Comparison of ENCODE assay signal across 21 mouse cellular contexts in the genomic region with DNA sequence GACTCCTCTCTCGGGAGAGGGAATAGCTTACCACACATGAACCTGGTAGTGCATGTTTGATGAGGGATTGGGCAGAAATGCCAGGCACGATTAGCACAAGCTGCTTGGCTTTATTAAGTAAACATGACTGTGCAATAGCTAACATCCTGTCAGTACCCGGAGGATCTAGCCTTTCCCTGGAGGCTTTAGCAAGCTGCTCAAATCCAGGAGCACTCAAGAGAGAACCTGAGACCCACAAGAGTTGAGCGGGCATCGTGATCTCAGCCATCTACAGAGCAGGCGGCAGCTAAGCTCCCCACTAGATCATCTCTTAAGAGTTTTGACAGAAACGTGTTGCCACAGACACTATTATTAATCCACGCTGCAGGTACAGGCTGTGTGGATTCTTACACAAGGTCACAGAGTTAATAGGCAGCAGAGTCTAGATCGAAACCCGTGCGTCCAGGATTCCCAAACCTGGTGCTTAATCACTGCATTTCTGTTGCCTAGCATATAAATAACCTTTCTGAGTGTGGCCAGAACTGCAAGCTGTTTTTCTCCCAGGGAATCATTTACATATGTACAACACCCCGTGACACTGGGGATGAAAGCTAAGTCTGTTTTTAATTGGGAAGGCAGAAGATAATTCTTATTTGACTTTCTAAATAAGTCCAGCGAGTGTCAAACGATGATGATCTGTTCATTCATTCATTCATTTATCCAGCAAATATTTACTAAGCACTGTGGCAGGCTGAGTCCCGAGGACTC.
DNase-seq lines count a peak whose midpoint lies in the region; ATAC-seq and TF ChIP-seq lines count a peak whose summit lies in the region.
"Had no signal": no experiment of that assay in that cellular context is flagged by ENCODE, and none has a peak within 500 bp of the region (broad histone marks: within the 10 kb centered on the region; RNA-seq: fewer than 3 reads in every experiment).

No protein-coding gene starts in this region.

- no peak overlapping the region for H3K27ac ChIP-seq in forebrain, embryonic 12.5 days
- H3K27ac ChIP-seq in forebrain, embryonic 13.5 days, result no peak overlapping the region
- H3K27ac ChIP-seq in left cerebral cortex, adult 2 months, result peak overlapping the region; percentile 38
- 0 out of 2 replicates have a peak overlapping the region, but pooled peaks have one; percentile 23 for H3K27ac ChIP-seq in neural tube, embryonic 13.5 days (replicated peaks)
- no peak overlapping the region for H3K27ac ChIP-seq in stomach, postnatal 0 days (replicated peaks)
- no peak overlapping the region for H3K27ac ChIP-seq in limb, embryonic 10.5 days
- H3K27ac ChIP-seq: embryonic facial prominence, embryonic 15.5 days; gastrocnemius, adult 2 months; heart, embryonic 10.5 days had no signal

- no peak overlapping the region for H3K9ac ChIP-seq in forebrain, embryonic 12.5 days
- H3K9ac ChIP-seq in forebrain, embryonic 13.5 days, result no peak overlapping the region
- no peak overlapping the region for H3K9ac ChIP-seq in neural tube, embryonic 13.5 days
- H3K9ac ChIP-seq in stomach, postnatal 0 days (ENCODE audit: low read length), result no peak overlapping the region
- H3K9ac ChIP-seq: embryonic facial prominence, embryonic 15.5 days had no signal

- H3K4me1 ChIP-seq in forebrain, embryonic 12.5 days, result peaks cover 20% of the 10 kb centered on the region
- peaks cover 26% of the 10 kb centered on the region for H3K4me1 ChIP-seq in forebrain, embryonic 13.5 days
- peaks cover 38% of the 10 kb centered on the region for H3K4me1 ChIP-seq in neural tube, embryonic 13.5 days (replicated peaks)
- 0 out of 2 replicates have a peak, but pooled peaks cover 3% of the 10 kb centered on the region for H3K4me1 ChIP-seq in stomach, postnatal 0 days (replicated peaks; ENCODE audit: control insufficient read depth, insufficient read depth)
- no peaks in the 10 kb centered on the region for H3K4me1 ChIP-seq in limb, embryonic 10.5 days
- H3K4me1 ChIP-seq: megakaryocyte, embryonic 14.5 days had no signal

- no peak for TF ChIP-seq EP300 in stomach, postnatal 0 days (optimal IDR thresholded peaks at IDR 0.05)

- H3K36me3 ChIP-seq in forebrain, embryonic 12.5 days (replicated peaks), result no peaks in the 10 kb centered on the region
- 0 out of 2 replicates have a peak, but pooled peaks cover 4% of the 10 kb centered on the region for H3K36me3 ChIP-seq in forebrain, embryonic 13.5 days (ENCODE audit: poor library complexity, severe bottlenecking)
- peaks cover 15% of the 10 kb centered on the region; the same call in 1 of the 2 replicates for H3K36me3 ChIP-seq in neural tube, embryonic 13.5 days
- no peaks in the 10 kb centered on the region for H3K36me3 ChIP-seq in stomach, postnatal 0 days (ENCODE audit: control insufficient read depth, insufficient read depth, low read length)
- H3K36me3 ChIP-seq in limb, embryonic 10.5 days, result no peaks in the 10 kb centered on the region
- H3K36me3 ChIP-seq: embryonic facial prominence, embryonic 15.5 days; heart, embryonic 10.5 days had no signal

- no peak for TF ChIP-seq CTCF in left cerebral cortex, adult 2 months (IDR thresholded peaks at IDR 0.05)
- TF ChIP-seq CTCF in stomach, postnatal 0 days (IDR thresholded peaks at IDR 0.05; ENCODE audit: low read depth), result no peak

- ATAC-seq in forebrain, embryonic 12.5 days (ENCODE audit: low FRiP score), result peak; percentile 20; the same call in 1 of the 2 replicates
- ATAC-seq in forebrain, embryonic 13.5 days, result no peak
- ATAC-seq in neural tube, embryonic 13.5 days (ENCODE audit: low read depth), result no peak
- ATAC-seq in stomach, postnatal 0 days (ENCODE audit: low FRiP score, low TSS enrichment), result peak; percentile 38; the same call in 1 of the 2 replicates
- ATAC-seq: activated CD4-positive, CD25-positive, alpha-beta regulatory T cell, adult 4 months; CD4-positive, CD25-positive, alpha-beta regulatory T cell, adult 4 months had no signal

- no peaks in the 10 kb centered on the region for H3K9me3 ChIP-seq in forebrain, embryonic 12.5 days
- no peaks in the 10 kb centered on the region for H3K9me3 ChIP-seq in forebrain, embryonic 13.5 days (replicated peaks)
- H3K9me3 ChIP-seq in neural tube, embryonic 13.5 days, result no peaks in the 10 kb centered on the region
- no peaks in the 10 kb centered on the region for H3K9me3 ChIP-seq in stomach, postnatal 0 days (ENCODE audit: control insufficient read depth, low read length)
- no peaks in the 10 kb centered on the region for H3K9me3 ChIP-seq in limb, embryonic 10.5 days (replicated peaks)
- H3K9me3 ChIP-seq: embryonic facial prominence, embryonic 15.5 days; heart, embryonic 10.5 days; megakaryocyte, embryonic 14.5 days had no signal

- H3K4me2 ChIP-seq in forebrain, embryonic 12.5 days, result no peak overlapping the region
- H3K4me2 ChIP-seq in forebrain, embryonic 13.5 days, result no peak overlapping the region
- H3K4me2 ChIP-seq in neural tube, embryonic 13.5 days, result no peak overlapping the region
- H3K4me2 ChIP-seq in stomach, postnatal 0 days (replicated peaks; ENCODE audit: low read depth), result no peak overlapping the region
- H3K4me2 ChIP-seq: embryonic facial prominence, embryonic 15.5 days had no signal

- H3K27me3 ChIP-seq in forebrain, embryonic 12.5 days, result no peaks in the 10 kb centered on the region
- no peaks in the 10 kb centered on the region for H3K27me3 ChIP-seq in forebrain, embryonic 13.5 days
- no peaks in the 10 kb centered on the region for H3K27me3 ChIP-seq in neural tube, embryonic 13.5 days
- no peaks in the 10 kb centered on the region for H3K27me3 ChIP-seq in stomach, postnatal 0 days (ENCODE audit: control insufficient read depth, insufficient read depth, low read length)
- no peaks in the 10 kb centered on the region for H3K27me3 ChIP-seq in limb, embryonic 10.5 days (ENCODE audit: low read depth, poor library complexity, severe bottlenecking)
- H3K27me3 ChIP-seq: embryonic facial prominence, embryonic 15.5 days; megakaryocyte, embryonic 14.5 days had no signal

- intact Hi-C loops in left cerebral cortex, adult 2 months (cut with DNase I), result loop anchor here (5.0 kb wide), 1 partner anchor 48 kb away; no protein-coding TSS in a partner anchor

- 65% methylated on average over 15 of the region's 15 CpGs for WGBS in forebrain, embryonic 12.5 days
- 59% methylated on average over 15 of the region's 15 CpGs for WGBS in forebrain, embryonic 13.5 days
- 49% methylated on average over 15 of the region's 15 CpGs for WGBS in neural tube, embryonic 13.5 days
- WGBS in stomach, postnatal 0 days, result 33% methylated on average over 15 of the region's 15 CpGs
- WGBS in limb, embryonic 10.5 days, result 79% methylated on average over 15 of the region's 15 CpGs

- DNase-seq in left cerebral cortex, adult 2 months (ENCODE audit: extremely low spot score in 1 of 2, low spot score in 2 of 2), result no peak
- no peak for DNase-seq in left cerebral cortex, adult 11 months (ENCODE audit: low spot score)
- DNase-seq in neural tube, embryonic 10.5 days (ENCODE audit: extremely low spot score, low spot score), result no peak
- no peak for DNase-seq in stomach, postnatal 0 days (ENCODE audit: low spot score)
- no peak for DNase-seq in limb, embryonic 10.5 days (ENCODE audit: low spot score)
- DNase-seq: adrenal gland, postnatal 10 days; cerebellum, adult 11 months; cerebellum, postnatal 14 days; gastrocnemius, adult 2 months; kidney, adult 2 months; kidney, postnatal 10 days; left cerebral cortex, postnatal 4 days had no signal

- no peak overlapping the region for H3K4me3 ChIP-seq in forebrain, embryonic 12.5 days (replicated peaks)
- H3K4me3 ChIP-seq in forebrain, embryonic 13.5 days, result no peak overlapping the region
- H3K4me3 ChIP-seq in left cerebral cortex, adult 2 months, result no peak overlapping the region
- H3K4me3 ChIP-seq in neural tube, embryonic 13.5 days, result no peak overlapping the region
- no peak overlapping the region for H3K4me3 ChIP-seq in stomach, postnatal 0 days (ENCODE audit: low read depth, low read length)
- H3K4me3 ChIP-seq in limb, embryonic 10.5 days, result no peak overlapping the region
- H3K4me3 ChIP-seq: embryonic facial prominence, embryonic 15.5 days; gastrocnemius, adult 2 months; heart, embryonic 10.5 days; megakaryocyte, embryonic 14.5 days; myocyte had no signal

Comparison
In these comparisons a context has a peak if more than half of its experiments do, and no peak if none do; other contexts are left out.
1. ATAC-seq: peak in forebrain, embryonic 12.5 days (single experiment) and stomach, postnatal 0 days (single experiment); none in forebrain, embryonic 13.5 days (single experiment) and neural tube, embryonic 13.5 days (single experiment).
2. H3K27ac ChIP-seq: peak in left cerebral cortex, adult 2 months (single experiment) and neural tube, embryonic 13.5 days (single experiment); none in forebrain, embryonic 12.5 days (single experiment), forebrain, embryonic 13.5 days (single experiment), stomach, postnatal 0 days (single experiment) and limb, embryonic 10.5 days (single experiment).